Mouse (Mus musculus) bone marrow macrophage, adult 2 months (primary cell): Measurements from ENCODE around the gene Dkk3.

Experiments used
- CTCF ChIP-seq: IDR thresholded peaks from 2 replicates; pipeline ENCODE4 v1.5.1; 2012; ENCODE audit warnings: low read depth, mild to moderate bottlenecking, low read length, moderate library complexity
- POLR2A ChIP-seq: IDR thresholded peaks from 2 replicates; pipeline ENCODE4 v1.6.1; 2012; ENCODE audit warnings: mild to moderate bottlenecking, low read depth, low read length, borderline replicate concordance

DNA sequence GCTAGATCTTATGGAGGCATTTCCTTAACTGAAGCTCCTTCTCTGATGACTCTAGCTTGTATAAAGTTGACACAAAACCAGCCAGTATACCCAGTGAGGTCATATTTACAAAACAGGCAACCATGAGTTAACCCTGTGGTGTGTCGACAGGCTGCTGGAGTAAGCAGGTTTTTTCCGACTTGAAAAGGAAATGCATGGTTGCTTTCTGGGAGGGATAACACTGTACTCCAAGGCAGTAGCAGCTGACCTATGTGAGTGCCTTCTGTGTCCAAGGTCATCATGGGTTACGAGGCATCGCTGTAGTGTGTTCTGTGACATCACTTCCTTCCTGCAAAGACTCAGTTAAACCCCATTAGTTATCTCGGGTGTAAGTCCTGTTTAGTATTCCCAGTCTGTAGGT lies 55.9 kb downstream of the Dkk3 start:
- TF ChIP-seq CTCF (no peak), POLR2A (no peak)
